In genomic region chrX:5469165-5469564, GRCm38 (mm10) we compare ENCODE assay signal across 17 mouse cellular contexts. TPM values are rescaled to one million over a fixed set of nuclear protein-coding genes. Genes with fewer than 3 reads are reported as not detected.
DNase-seq lines count a peak whose midpoint lies in the region; ATAC-seq and TF ChIP-seq lines count a peak whose summit lies in the region.
"Had no signal": no experiment of that assay in that cellular context is flagged by ENCODE, and none has a peak within 500 bp of the region (broad histone marks: within the 10 kb centered on the region; RNA-seq: fewer than 3 reads in every experiment).

Gene Mycs, minus strand, starts transcription at chrX:5469265.

- peak within 1 kb of the TSS; percentile 38 for H3K4me2 ChIP-seq in kidney, embryonic 15.5 days
- H3K4me2 ChIP-seq in embryonic facial prominence, embryonic 15.5 days (replicated peaks), result peak within 1 kb of the TSS; percentile 10; the same call in 1 of the 2 replicates
- H3K4me2 ChIP-seq in hindbrain, embryonic 16.5 days (ENCODE audit: low read length), result peak within 1 kb of the TSS; percentile 58
- peak within 1 kb of the TSS; percentile 33 for H3K4me2 ChIP-seq in neural tube, embryonic 14.5 days (ENCODE audit: low read depth, low read length)

- no peaks in the 10 kb centered on the region for H3K9me3 ChIP-seq in kidney, embryonic 15.5 days (replicated peaks)
- no peaks in the 10 kb centered on the region for H3K9me3 ChIP-seq in embryonic facial prominence, embryonic 15.5 days (replicated peaks)
- peaks cover 4% of the 10 kb centered on the region; the same call in 1 of the 2 replicates for H3K9me3 ChIP-seq in hindbrain, embryonic 16.5 days (ENCODE audit: control insufficient read depth, low read length)
- no peaks in the 10 kb centered on the region for H3K9me3 ChIP-seq in neural tube, embryonic 14.5 days (ENCODE audit: control insufficient read depth, low read length)
- H3K9me3 ChIP-seq: limb, embryonic 15.5 days had no signal

- H3K4me1 ChIP-seq in kidney, embryonic 15.5 days, result no peaks in the 10 kb centered on the region
- H3K4me1 ChIP-seq in embryonic facial prominence, embryonic 15.5 days, result no peaks in the 10 kb centered on the region
- no peaks in the 10 kb centered on the region for H3K4me1 ChIP-seq in hindbrain, embryonic 16.5 days (ENCODE audit: control insufficient read depth, insufficient read depth, low read depth, low read length)
- H3K4me1 ChIP-seq in neural tube, embryonic 14.5 days (ENCODE audit: control insufficient read depth, insufficient read depth, low read length), result no peaks in the 10 kb centered on the region
- no peaks in the 10 kb centered on the region for H3K4me1 ChIP-seq in cerebellum, adult 2 months (ENCODE audit: control insufficient read depth, insufficient read depth, low read length)
- H3K4me1 ChIP-seq: limb, embryonic 15.5 days; megakaryocyte, embryonic 14.5 days had no signal

- H3K36me3 ChIP-seq in kidney, embryonic 15.5 days, result no peaks in the 10 kb centered on the region
- no peaks in the 10 kb centered on the region for H3K36me3 ChIP-seq in embryonic facial prominence, embryonic 15.5 days
- no peaks in the 10 kb centered on the region for H3K36me3 ChIP-seq in hindbrain, embryonic 16.5 days (ENCODE audit: control insufficient read depth, insufficient read depth, low read length)
- no peaks in the 10 kb centered on the region for H3K36me3 ChIP-seq in neural tube, embryonic 14.5 days (ENCODE audit: control insufficient read depth, insufficient read depth, low read length)
- H3K36me3 ChIP-seq: limb, embryonic 15.5 days had no signal

- no peak for ATAC-seq in kidney, embryonic 15.5 days (replicated peaks; ENCODE audit: low FRiP score)
- ATAC-seq in embryonic facial prominence, embryonic 15.5 days (ENCODE audit: insufficient number of reproducible peaks, low FRiP score, low TSS enrichment, low read depth), result no peak
- no peak for ATAC-seq in hindbrain, embryonic 16.5 days
- no peak for ATAC-seq in neural tube, embryonic 14.5 days (ENCODE audit: low read depth)

- WGBS in kidney, embryonic 15.5 days, result 73% methylated on average over 3 of the region's 3 CpGs
- WGBS in embryonic facial prominence, embryonic 15.5 days, result 83% methylated on average over 3 of the region's 3 CpGs
- 82% methylated on average over 3 of the region's 3 CpGs for WGBS in hindbrain, embryonic 16.5 days
- WGBS in neural tube, embryonic 14.5 days, result 78% methylated on average over 3 of the region's 3 CpGs
- 77% methylated on average over 3 of the region's 3 CpGs for WGBS in cerebellum, adult 2 months

- no peak within 1 kb of the TSS for H3K27ac ChIP-seq in kidney, embryonic 15.5 days
- H3K27ac ChIP-seq in embryonic facial prominence, embryonic 15.5 days (replicated peaks), result no peak within 1 kb of the TSS
- H3K27ac ChIP-seq in hindbrain, embryonic 16.5 days (ENCODE audit: low read depth, low read length), result no peak within 1 kb of the TSS
- H3K27ac ChIP-seq in neural tube, embryonic 14.5 days (ENCODE audit: low read depth, low read length), result no peak within 1 kb of the TSS
- H3K27ac ChIP-seq in cerebellum, adult 2 months (ENCODE audit: insufficient read depth, low read length), result no peak within 1 kb of the TSS
- H3K27ac ChIP-seq: limb, embryonic 15.5 days had no signal

- no peak within 1 kb of the TSS for H3K9ac ChIP-seq in kidney, embryonic 15.5 days
- H3K9ac ChIP-seq in embryonic facial prominence, embryonic 15.5 days, result no peak within 1 kb of the TSS
- no peak within 1 kb of the TSS for H3K9ac ChIP-seq in hindbrain, embryonic 16.5 days (ENCODE audit: low read depth, low read length)
- H3K9ac ChIP-seq in neural tube, embryonic 14.5 days (replicated peaks; ENCODE audit: low read depth, low read length), result no peak within 1 kb of the TSS
- H3K9ac ChIP-seq: limb, embryonic 15.5 days had no signal

- no peak for TF ChIP-seq POLR2A in cerebellum, adult 2 months (IDR thresholded peaks at IDR 0.05; ENCODE audit: borderline replicate concordance, insufficient read depth, low read length)

- TF ChIP-seq CTCF in cerebellum, adult 2 months (IDR thresholded peaks at IDR 0.05; ENCODE audit: borderline replicate concordance, insufficient read depth, low read depth, low read length), result no peak

- H3K4me3 ChIP-seq in kidney, embryonic 15.5 days (replicated peaks), result 0 out of 2 replicates have a peak within 1 kb of the TSS, but pooled peaks have one; percentile 4
- H3K4me3 ChIP-seq in embryonic facial prominence, embryonic 15.5 days (replicated peaks), result no peak within 1 kb of the TSS
- peak within 1 kb of the TSS; percentile 36 for H3K4me3 ChIP-seq in hindbrain, embryonic 16.5 days (ENCODE audit: low read length)
- H3K4me3 ChIP-seq in neural tube, embryonic 14.5 days (ENCODE audit: low read depth, low read length), result peak within 1 kb of the TSS; percentile 20
- H3K4me3 ChIP-seq in cerebellum, adult 2 months (replicated peaks; ENCODE audit: insufficient read depth, low read depth, low read length), result no peak within 1 kb of the TSS
- H3K4me3 ChIP-seq: erythroblast, embryonic 14.5 days; limb, embryonic 15.5 days had no signal

- DNase-seq in kidney, adult 11 months, result no peak
- no peak for DNase-seq in left cerebral cortex, adult 9 months (ENCODE audit: low spot score in 2 of 2)
- DNase-seq in cerebellum, adult 2 months, result no peak
- no peak for DNase-seq in thymus, postnatal 10 days (ENCODE audit: low spot score in 2 of 2)
- DNase-seq: cerebellum, adult 18-20 months; kidney, postnatal 10 days; retina, postnatal 1 day; thymus, adult 18-20 months had no signal

- H3K27me3 ChIP-seq in kidney, embryonic 15.5 days, result peaks cover 11% of the 10 kb centered on the region
- peaks cover 7% of the 10 kb centered on the region for H3K27me3 ChIP-seq in embryonic facial prominence, embryonic 15.5 days
- H3K27me3 ChIP-seq in hindbrain, embryonic 16.5 days (replicated peaks; ENCODE audit: control insufficient read depth, insufficient read depth, low read length), result no peaks in the 10 kb centered on the region
- H3K27me3 ChIP-seq in neural tube, embryonic 14.5 days (ENCODE audit: control insufficient read depth, insufficient read depth, low read length), result no peaks in the 10 kb centered on the region
- no peaks in the 10 kb centered on the region for H3K27me3 ChIP-seq in cerebellum, adult 2 months (ENCODE audit: control insufficient read depth, insufficient read depth, low read length)
- H3K27me3 ChIP-seq: CH12.LX; limb, embryonic 15.5 days had no signal

RNA-seq across cellular contexts. Expression of gene Mycs, which starts in this region (rescaled TPM):
- polyA plus RNA-seq in kidney, embryonic 15.5 days (2015; fragmentation: Nextera tagmentation; extraction: Ambion mirVana), result not detected in 2 replicates
- not detected in 2 replicates for polyA plus RNA-seq in embryonic facial prominence, embryonic 15.5 days (2015; fragmentation: Nextera tagmentation; extraction: Ambion mirVana)
- polyA plus RNA-seq in hindbrain, embryonic 16.5 days (2015; fragmentation: Nextera tagmentation; extraction: Ambion mirVana), result 0.09 and 0.10 TPM in 2 replicates
- polyA plus RNA-seq in neural tube, embryonic 14.5 days (2014; fragmentation: Nextera tagmentation; extraction: Ambion mirVana), result not detected in 2 replicates
- not detected in 2 replicates for polyA plus RNA-seq in cerebellum, adult 2 months (2012; rRNA removed)
- polyA plus RNA-seq: erythroblast, embryonic 14.5 days; gonadal fat pad, adult 2 months; limb, embryonic 15.5 days had no signal

Comparison
In these comparisons a context has a peak if more than half of its experiments do, and no peak if none do; other contexts are left out.
1. H3K4me3 ChIP-seq: peak in kidney, embryonic 15.5 days (single experiment), hindbrain, embryonic 16.5 days (single experiment) and neural tube, embryonic 14.5 days (single experiment); none in embryonic facial prominence, embryonic 15.5 days (single experiment) and cerebellum, adult 2 months (single experiment).
2. Peak in every context shown above with its lines, with median percentiles within 50 percentile points of each other: H3K4me2 ChIP-seq.